Mouse (Mus musculus) midbrain, embryonic 12.5 days (tissue): ENCODE results near the gene Gm12258. TPM values are rescaled to one million over a fixed set of nuclear protein-coding genes. Genes with fewer than 3 reads are reported as not detected.

Source experiments
- ATAC-seq: fragments of 200-750 bp; cut with Nextera tagmentation; 2 replicates; pipeline ENCODE4 v1.8.0; 2017; ENCODE audit warnings: low read depth, moderate TSS enrichment, moderate library complexity; ENCODE audit not compliant: low FRiP score
- H3K27ac ChIP-seq: fragments of 300-500 bp; sonication (generic); replicated peaks from 2 replicates; pipeline ENCODE4 v1.5.1; 2016; ENCODE audit warnings: mild to moderate bottlenecking
- H3K27me3 ChIP-seq: fragments of 300-500 bp; sonication (generic); 2 replicates; pipeline ENCODE4 v1.6.1; 2016; ENCODE audit warnings: mild to moderate bottlenecking
- H3K36me3 ChIP-seq: fragments of 300-500 bp; sonication (generic); 2 replicates; pipeline ENCODE4 v1.6.1; 2016
- H3K4me1 ChIP-seq: fragments of 300-500 bp; sonication (generic); 2 replicates; pipeline ENCODE4 v1.6.1; 2016
- H3K4me2 ChIP-seq: fragments of 300-500 bp; sonication (generic); replicated peaks from 2 replicates; pipeline ENCODE4 v1.6.1; 2016; ENCODE audit warnings: mild to moderate bottlenecking, moderate library complexity
- H3K4me3 ChIP-seq: fragments of 300-500 bp; sonication (generic); 2 replicates; pipeline ENCODE4 v1.5.1; 2016; ENCODE audit warnings: mild to moderate bottlenecking
- H3K9ac ChIP-seq: fragments of 300-500 bp; sonication (generic); replicated peaks from 2 replicates; pipeline ENCODE4 v1.6.1; 2016; ENCODE audit warnings: mild to moderate bottlenecking, moderate library complexity
- H3K9me3 ChIP-seq: fragments of 300-500 bp; sonication (generic); 2 replicates; pipeline ENCODE4 v1.6.1; 2016; ENCODE audit warnings: mild to moderate bottlenecking
- WGBS: fragments of 180-500 bp; shearing (Covaris S2); methylation state at CpG from one replicate; pipeline ENCODE4 v1.1.7; 2016; 5-methylcytosine and 5-hydroxymethylcytosine counted together
- polyA plus RNA-seq: library from polyadenylated mRNA; unstranded; fragments of >200 nt; fragmentation: Nextera tagmentation; extraction: Ambion mirVana; gene quantifications from 2 replicates; pipeline ENCODE4 v1.2.1, GENCODE M21; 2016

Gene Gm12258
- polyA plus RNA-seq, 1 experiment from 2014 or later = 19.9 TPM

DNA sequence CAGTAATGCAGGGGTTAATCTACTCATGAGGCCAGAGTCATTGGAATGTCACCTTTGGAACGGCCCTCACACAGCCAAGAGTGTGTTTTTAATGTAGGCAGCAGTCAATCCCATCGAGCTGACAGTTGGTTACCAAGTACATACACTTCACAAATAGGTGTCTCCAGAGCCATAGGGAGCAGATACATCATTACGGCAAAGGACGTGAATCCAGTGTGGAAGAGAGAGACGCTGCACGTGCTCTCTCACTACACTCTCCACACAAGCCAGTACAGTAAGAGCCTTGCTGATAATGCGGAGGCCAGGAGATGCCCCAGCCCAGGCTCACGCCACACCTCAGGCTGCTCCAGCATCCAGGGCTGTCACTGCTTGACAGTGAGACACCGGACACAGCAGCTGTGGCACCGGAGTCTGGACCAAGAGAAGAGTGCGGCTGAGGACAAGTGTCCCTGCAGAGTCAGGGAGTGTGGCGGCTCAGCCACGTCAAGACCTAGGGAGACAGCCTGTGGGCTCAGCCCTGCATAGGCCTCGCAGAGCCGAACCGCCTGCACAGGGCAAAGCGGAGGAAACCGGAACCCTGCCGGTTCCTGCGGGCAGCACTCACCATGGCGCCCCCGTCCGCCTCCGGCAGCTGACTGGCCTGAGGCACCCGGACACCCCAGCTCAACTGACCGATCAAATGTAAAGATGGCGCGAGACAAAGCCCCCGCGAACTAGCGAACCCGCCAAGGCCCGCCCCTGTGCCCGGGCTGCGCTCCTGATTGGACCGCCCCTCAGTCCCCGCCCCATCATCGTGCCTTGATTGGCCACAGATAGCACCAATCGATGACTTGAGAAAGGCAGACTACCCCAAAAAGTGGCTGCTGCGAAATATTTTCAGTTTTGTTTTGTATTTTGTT, 56.8 kb downstream of the Gm12258 start, which contains the start of gene Zfp39:
TSS of gene Zfp39 (minus strand) at position 715 of the 899 bp plus-strand sequence.
- Histone ChIP-seq H3K4me2 (peak within 1 kb of the TSS; percentile 71), H3K4me3 (peak within 1 kb of the TSS; percentile 77), H3K9me3 (no peaks in the 10 kb centered on the region), H3K36me3 (peaks cover 18% of the 10 kb centered on the region), H3K9ac (peak within 1 kb of the TSS; percentile 84), H3K27me3 (no peaks in the 10 kb centered on the region), H3K4me1 (peaks cover 8% of the 10 kb centered on the region; the same call in 1 of the 2 replicates), H3K27ac (peak within 1 kb of the TSS; percentile 81)
- under 1% methylated on average over 40 of the region's 40 CpGs for WGBS
- ATAC-seq = peak; percentile 97

DNA sequence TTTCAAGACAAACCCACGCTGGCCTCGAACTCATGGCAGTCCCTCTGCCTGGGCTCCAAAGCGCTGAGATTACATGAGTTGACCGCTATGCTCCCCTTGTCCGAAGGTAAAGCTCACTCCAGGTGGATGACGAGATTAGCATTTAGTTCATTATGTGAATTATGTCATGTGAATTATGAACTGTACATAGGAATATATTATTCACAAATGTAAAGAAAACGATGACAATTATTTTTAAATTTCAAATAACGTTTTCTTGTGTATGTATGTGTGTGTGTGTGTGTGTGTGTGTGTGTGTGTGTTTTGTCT, 57.4 kb downstream of the Gm12258 start:
- Histone ChIP-seq H3K36me3 (peaks cover 15% of the 10 kb centered on the region), H3K9me3 (no peaks in the 10 kb centered on the region), H3K4me2 (peak overlapping the region; percentile 71), H3K4me1 (peaks cover 8% of the 10 kb centered on the region; the same call in 1 of the 2 replicates), H3K27me3 (no peaks in the 10 kb centered on the region), H3K27ac (no peak overlapping the region), H3K4me3 (peak overlapping the region; percentile 77), H3K9ac (no peak overlapping the region)
- peak; percentile 42; the same call in 1 of the 2 replicates for ATAC-seq
- 4% methylated on average over 8 of the region's 8 CpGs for WGBS

DNA sequence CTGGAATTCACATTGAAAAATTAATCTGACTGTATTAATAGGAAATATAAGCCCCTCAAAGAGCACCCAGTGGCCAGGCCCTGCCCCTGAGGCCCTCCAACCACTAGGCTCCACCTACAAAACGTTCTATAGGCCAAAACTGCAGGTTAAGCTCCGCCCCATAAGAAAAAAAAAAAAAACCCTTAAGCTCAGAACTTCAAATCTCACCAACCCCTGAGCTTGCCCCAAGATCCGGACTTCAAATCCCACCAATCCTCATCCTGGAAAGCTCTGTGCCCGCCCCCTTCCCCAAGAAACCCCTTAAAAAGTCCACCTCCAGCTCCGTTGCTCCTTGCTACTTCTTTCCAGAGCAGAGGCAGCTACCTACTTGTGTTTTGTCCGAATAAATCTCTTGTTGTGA, 57.9 kb downstream of the Gm12258 start:
- Histone ChIP-seq H3K4me3 (no peak overlapping the region), H3K4me2 (peak overlapping the region; percentile 71; the same call in 1 of the 2 replicates), H3K9me3 (no peaks in the 10 kb centered on the region), H3K36me3 (peaks cover 14% of the 10 kb centered on the region), H3K4me1 (peaks cover 8% of the 10 kb centered on the region; the same call in 1 of the 2 replicates), H3K9ac (no peak overlapping the region), H3K27me3 (no peaks in the 10 kb centered on the region), H3K27ac (no peak overlapping the region)
- 38% methylated on average over 6 of the region's 6 CpGs for WGBS
- ATAC-seq = no peak

Other genes starting within 250 kb of the Gm12258 start
- not detected in 2 replicates for gene 2210407C18Rik, start 231.1 kb upstream of the Gm12258 start, polyA plus RNA-seq
- gene Olfr323, start 216.7 kb upstream of the Gm12258 start, polyA plus RNA-seq = not detected in 2 replicates
- gene Trim58, start 206.7 kb upstream of the Gm12258 start, polyA plus RNA-seq = 0.13 and 0.28 TPM in 2 replicates
- not detected in 2 replicates for gene Olfr322, start 188.4 kb upstream of the Gm12258 start, polyA plus RNA-seq
- gene Olfr320, start 166.1 kb upstream of the Gm12258 start, polyA plus RNA-seq = not detected in 2 replicates
- not detected in 2 replicates for gene Olfr319, start 148.0 kb upstream of the Gm12258 start, polyA plus RNA-seq
- gene Olfr318, start 123.1 kb upstream of the Gm12258 start, polyA plus RNA-seq = not detected in 2 replicates
- gene Olfr317, start 107.9 kb upstream of the Gm12258 start, polyA plus RNA-seq = not detected in 2 replicates
- not detected in 2 replicates for gene Olfr316, start 94.4 kb upstream of the Gm12258 start, polyA plus RNA-seq
- gene Olfr315, start 74.0 kb upstream of the Gm12258 start, polyA plus RNA-seq = not detected in 2 replicates
- gene Olfr314, start 64.2 kb upstream of the Gm12258 start, polyA plus RNA-seq = not detected in 2 replicates
- 2.0 and 2.1 TPM in 2 replicates for gene Fam183b, start 45.2 kb upstream of the Gm12258 start, polyA plus RNA-seq
- not detected in 2 replicates for gene Olfr313, start 32.2 kb upstream of the Gm12258 start, polyA plus RNA-seq
- gene Olfr312, start 17.9 kb upstream of the Gm12258 start, polyA plus RNA-seq = not detected in 2 replicates
- gene Olfr311, start 7.9 kb upstream of the Gm12258 start, polyA plus RNA-seq = not detected in 2 replicates
- gene 2810021J22Rik, start 20.1 kb downstream of the Gm12258 start, polyA plus RNA-seq = 10.2 and 13.7 TPM in 2 replicates
- gene Zfp39, start 57.1 kb downstream of the Gm12258 start, polyA plus RNA-seq = 5.3 and 5.5 TPM in 2 replicates
- gene Btnl10, start 70.8 kb downstream of the Gm12258 start, polyA plus RNA-seq = not detected in 2 replicates
- gene Rnf187, start 91.8 kb downstream of the Gm12258 start, polyA plus RNA-seq = 437 and 465 TPM in 2 replicates
- gene Hist3h2ba, start 101.8 kb downstream of the Gm12258 start, polyA plus RNA-seq = 177 and 223 TPM in 2 replicates
- 87.2 and 87.5 TPM in 2 replicates for gene Hist3h2a, start 107.5 kb downstream of the Gm12258 start, polyA plus RNA-seq
- gene Trim17, start 107.5 kb downstream of the Gm12258 start, polyA plus RNA-seq = 0.64 and 0.86 TPM in 2 replicates
- gene Trim11, start 130.9 kb downstream of the Gm12258 start, polyA plus RNA-seq = 19.9 and 20.5 TPM in 2 replicates